Mouse (Mus musculus) brain, embryonic 14.5 days (tissue): Measurements from ENCODE around the gene Hoxb1.

ENCODE experiments used
- CTCF ChIP-seq: fragments of 200-500 bp; IDR thresholded peaks from 2 replicates; pipeline ENCODE4 v1.5.1; 2012; ENCODE audit warnings: inconsistent platforms, mild to moderate bottlenecking, moderate library complexity, borderline replicate concordance; ENCODE audit not compliant: insufficient read depth, insufficient read length; ENCODE audit errors: extremely low read depth
- POLR2A ChIP-seq: fragments of 200-500 bp; IDR thresholded peaks from 2 replicates; pipeline ENCODE4 v1.6.1; 2012; ENCODE audit warnings: mild to moderate bottlenecking, inconsistent platforms, borderline replicate concordance; ENCODE audit not compliant: poor library complexity, insufficient read depth, insufficient read length, severe bottlenecking; ENCODE audit errors: extremely low read depth

DNA sequence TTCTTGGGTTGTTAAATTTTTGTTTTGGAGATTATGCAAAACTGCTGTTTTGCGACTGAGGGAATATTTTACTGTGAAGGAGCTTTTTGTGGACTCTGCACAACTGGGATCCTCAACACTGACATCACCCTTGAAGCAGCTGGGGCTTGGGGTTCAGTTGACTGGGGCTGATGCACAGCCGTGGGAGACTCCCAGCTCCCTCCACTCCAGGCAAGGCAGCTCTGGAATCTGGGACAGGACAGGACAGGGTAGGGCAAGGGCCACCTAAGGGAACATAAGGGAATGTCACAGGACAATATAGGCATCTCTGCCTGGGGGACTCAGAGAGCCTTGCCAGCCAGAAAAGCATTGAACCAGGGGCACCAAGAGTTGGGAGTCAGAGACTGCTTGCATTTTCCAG, 48.5 kb downstream of the Hoxb1 start:
- TF ChIP-seq CTCF = no peak
- TF ChIP-seq POLR2A = no peak
